Mouse (Mus musculus) retina, embryonic 14.5 days (tissue): ENCODE results near the gene Slc6a11.
A peak's percentile ranks its signal among the peaks of the same experiment; 100 is the strongest.

ENCODE experiments used
- DNase-seq: peaks from one replicate; pipeline ENCODE4 v3.0.0-alpha.2; 2015; ENCODE audit warnings: low spot score

The Slc6a11 gene

DNA sequence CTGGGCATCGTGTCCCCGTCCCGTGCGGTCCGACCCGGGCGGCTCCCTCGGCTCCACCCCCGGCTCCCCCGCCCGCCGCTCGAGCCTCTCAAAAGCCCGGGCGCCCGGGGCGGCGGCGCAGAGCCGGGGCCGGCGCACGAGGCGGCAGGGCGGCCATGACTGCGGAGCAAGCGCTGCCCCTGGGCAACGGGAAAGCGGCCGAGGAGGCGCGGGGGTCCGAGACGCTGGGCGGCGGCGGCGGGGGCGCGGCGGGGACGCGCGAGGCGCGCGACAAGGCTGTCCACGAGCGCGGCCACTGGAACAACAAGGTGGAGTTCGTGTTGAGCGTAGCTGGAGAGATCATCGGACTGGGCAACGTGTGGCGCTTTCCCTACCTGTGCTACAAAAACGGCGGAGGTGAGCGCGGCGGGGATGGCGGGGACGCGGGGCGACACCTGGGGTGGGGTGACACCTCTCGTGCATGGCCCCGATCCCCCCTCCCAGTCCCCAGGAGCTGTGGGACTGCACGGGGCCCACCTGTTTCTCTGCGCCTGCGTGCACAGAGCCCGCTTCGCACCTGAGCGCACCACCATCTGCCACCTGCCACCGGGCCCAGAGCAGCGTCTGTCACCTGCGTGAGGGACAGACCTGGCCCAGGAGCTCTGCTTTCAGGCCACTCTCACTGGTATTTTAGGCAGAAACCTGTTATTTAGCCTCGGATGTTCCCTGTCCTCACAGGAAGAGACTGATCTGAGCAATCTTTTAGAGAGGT, at the start of gene Slc6a11:
Slc6a11 (plus strand) TSS at position 120 of the 751 bp plus-strand sequence.
- peak; percentile 53 for DNase-seq

DNA sequence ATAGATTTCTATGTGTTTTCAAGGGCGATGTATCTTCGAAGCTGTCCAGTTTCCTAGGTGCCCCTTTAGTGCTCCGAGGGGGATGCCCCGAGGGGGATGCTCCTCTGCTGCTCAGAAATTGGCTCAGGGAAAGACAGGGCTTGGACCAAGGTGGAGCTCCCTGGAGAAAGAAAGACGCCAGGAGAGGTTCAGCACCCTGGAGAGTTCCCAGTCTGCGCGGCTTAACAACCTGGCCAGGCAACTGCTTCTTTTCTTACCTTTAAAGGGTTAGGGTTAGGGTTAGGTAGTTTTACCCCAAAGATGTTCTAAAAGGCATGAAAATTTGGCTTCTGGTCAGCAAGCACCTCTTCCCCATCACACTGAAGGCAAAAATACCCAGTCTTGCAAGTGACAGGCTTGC, 43.9 kb upstream of the Slc6a11 start:
- DNase-seq, result peak; percentile 77

DNA sequence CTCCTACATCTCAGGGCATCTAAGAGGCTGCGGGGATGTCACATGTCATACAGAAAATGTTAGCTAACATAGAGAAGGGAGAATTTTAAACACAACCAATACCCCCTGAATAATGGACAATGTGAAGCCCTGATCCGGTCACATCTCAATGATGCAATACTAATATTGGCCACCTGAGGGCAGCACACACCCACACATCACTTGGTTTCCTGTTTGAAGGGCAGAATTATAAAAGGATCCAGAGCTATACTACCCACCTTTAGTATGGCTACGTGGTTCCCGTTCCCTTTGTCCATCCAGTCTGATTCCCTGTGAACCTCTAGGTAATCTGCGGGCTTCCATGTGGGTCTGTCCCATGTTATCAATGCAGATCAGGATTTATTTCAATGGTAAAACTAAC, 41.4 kb upstream of the Slc6a11 start:
- peak; percentile 92 for DNase-seq

DNA sequence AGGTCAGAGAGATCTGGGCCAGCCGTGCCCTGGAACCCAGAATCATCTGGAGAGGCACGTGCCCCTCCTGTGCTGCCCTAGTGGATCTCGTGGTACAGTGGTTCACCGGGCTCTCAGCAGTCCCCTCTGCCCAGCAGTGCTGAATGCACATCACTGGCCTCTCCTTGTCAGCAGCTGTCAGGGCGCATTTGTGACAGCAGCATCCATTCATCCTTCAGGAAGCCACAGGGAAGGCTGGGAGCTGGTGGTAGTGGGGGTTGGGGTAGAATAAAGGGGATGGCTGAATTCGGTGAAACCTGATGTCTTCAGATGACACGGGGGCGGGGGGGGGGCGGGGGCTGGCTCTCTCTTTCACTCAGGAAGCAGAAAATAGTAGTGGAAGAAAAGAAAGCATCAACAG, 38.8 kb upstream of the Slc6a11 start:
- peak; percentile 63 for DNase-seq

DNA sequence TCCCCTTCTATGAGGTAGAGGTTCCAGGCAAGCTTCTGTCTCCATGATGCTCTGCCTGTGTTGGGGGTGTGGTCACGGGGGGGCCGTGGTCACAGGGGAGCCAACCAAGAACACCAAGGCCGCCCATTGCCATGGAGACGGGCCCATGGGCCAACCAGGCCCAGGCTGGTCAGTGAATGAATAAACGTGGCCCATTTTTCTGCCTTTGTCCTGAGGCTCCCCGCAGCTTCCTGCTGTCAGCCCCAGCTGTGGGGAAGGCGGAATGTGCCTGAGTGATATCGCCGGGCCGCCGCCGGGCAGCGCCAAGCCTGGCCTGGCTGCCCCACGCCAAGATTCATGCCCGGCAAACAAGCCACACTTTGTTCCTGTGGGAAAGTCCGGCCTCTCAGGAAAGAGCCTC, 36.8 kb upstream of the Slc6a11 start:
- peak; percentile 88 for DNase-seq

DNA sequence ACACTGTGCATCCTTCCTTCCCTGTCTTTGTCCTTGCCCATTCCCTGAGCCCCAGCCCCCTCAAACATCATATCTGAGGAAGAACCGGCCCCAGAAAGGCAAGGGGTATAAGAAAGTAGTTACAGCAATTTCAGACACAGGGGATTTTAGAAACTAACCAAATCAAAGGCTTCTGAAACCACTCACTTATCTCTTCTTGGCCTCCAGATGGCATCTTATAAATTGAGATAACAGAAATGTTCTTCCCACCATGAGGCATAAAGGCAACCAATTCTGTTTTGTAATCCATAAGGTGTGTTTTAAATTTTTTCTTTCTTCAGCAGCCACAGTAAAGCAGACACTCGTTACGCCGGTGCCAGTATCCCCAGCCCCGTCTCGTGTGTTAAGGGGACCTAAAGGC, 34.5 kb upstream of the Slc6a11 start:
- DNase-seq, result no peak

DNA sequence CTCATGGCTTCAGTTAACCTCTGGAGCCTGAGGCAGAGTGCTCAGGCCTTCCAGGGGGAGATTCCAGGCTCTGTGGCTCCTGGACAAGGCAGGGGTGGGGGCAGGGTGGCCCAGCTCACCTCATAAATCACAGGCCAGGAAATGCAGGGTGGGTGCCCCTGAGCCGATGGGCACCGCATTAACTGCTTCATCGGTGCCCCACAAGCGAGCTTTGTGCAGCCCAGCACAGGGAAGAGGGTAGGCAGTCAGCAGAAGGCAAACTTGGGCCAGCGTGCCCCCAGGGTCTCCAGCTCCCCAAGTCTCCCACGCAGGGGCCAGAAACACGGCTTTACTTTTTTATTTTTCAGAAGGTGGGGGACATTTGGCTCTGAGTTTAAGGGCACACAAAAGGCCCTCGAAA, 29.1 kb upstream of the Slc6a11 start:
- DNase-seq, result no peak

DNA sequence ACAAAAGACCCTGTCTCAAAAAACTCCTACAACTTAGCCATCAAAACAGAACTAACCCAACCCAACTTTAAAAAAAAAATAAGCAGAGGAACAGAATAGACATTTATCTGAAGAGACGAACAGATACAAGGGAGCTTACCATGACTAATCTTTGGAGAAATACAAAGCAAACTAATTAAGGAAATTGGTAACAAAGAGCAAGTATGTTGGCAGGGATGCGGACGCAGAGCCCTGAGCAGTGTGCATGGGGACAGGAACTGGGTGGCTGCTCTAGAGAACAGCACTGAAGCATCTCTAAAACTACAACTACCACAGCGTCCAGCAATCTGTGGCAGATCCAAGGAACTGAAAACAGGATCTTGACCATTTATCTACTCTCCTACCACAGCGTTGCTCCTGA, 11.5 kb upstream of the Slc6a11 start:
- DNase-seq, result peak; percentile 52

DNA sequence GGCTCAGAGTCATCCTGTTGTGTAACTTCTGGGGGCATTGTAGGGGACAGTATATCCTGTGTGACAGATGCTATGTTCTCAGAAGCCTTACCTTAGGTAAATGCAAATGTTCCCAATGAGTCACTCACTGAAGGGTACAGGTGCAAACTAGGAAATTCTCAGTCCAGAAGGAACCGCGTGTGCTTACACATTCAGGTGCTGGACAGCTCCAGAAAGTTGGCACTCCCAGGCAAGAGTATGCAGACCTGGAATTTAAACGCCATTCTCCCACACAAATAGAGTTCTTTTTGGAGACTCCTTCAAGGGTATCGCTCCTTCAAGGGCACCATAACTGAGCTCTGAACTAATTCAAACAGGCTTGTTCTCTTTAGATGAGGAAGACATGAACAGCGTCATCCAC, 5.5 kb upstream of the Slc6a11 start:
- DNase-seq, result no peak

DNA sequence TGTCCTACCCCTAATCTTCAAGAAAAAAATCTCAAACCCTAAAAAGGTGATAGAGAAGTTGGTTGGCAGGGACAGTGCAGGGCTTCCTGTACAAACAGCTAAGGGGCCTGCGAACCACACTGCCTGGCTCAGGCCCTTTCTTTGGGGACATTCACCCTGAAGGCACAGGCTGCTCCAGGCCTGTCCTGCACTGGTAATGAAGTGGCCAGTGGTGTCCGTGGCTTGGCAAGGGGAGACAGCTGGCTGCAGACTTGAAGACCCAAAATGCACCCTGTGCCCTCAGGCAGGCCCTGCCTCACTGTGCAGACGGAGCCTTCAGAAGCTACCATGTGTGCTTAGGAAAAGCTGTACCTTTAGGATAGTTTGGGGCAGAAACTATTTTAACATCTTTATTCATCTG, 1.4 kb downstream of the Slc6a11 start:
- no peak for DNase-seq

DNA sequence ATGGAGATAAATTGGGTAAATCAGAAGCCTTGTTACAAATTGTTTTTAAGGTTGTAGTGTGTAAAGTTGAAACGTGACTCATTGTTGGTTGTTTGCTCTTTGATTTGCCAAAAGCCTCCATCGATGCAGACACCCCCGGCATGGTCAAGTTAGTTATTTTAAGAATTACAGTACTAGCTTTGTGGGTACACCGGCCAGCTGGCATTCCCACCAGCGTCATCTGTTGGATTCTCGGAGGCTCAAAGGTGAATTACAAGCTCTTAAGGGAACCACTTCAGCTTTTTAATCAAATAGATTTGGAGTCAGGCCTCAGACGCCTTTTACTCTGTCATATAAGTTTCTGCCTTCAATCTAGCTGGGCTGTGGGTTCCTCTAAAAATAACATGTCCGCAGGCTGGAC, 1.9 kb downstream of the Slc6a11 start:
- no peak for DNase-seq

DNA sequence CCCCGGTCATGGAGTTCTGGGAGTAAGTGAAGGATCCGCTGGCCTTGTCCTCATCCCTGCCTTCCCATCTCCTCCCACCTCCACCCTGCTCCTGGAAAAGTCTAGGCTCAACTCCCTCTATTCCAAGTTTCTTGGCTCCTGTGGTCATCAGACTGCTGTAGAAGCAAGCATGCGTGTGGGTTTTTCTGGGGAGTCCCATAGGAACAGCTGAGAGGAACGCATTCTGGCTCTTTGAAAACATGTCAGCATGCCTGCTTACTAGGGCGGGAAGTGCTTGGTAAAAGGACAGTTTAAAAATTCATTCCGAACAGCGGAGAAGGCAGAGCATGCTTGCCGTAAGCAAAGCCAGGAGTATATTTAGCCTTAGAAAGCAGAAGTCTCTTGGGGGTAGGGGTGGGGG, 7.9 kb downstream of the Slc6a11 start:
- DNase-seq, result no peak

DNA sequence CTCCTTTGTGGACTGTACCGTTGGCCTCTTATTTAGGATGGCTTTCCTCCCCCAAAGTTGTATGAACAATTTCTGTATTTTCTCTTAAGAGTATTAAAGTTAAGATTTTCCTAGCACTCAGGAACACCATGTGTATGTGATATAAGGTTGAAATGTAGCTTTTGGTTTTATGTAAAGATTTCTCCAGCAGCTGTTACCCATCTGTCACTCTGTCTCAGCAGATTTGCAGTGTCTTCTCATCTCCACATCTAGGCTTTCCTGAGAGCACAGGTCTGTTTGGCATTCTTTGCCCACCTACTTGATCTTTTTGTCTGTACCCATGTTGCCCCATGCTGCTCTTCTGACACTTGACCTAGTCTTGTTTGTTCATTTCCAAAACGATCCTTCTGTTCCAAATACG, 10.4 kb downstream of the Slc6a11 start:
- DNase-seq, result no peak

DNA sequence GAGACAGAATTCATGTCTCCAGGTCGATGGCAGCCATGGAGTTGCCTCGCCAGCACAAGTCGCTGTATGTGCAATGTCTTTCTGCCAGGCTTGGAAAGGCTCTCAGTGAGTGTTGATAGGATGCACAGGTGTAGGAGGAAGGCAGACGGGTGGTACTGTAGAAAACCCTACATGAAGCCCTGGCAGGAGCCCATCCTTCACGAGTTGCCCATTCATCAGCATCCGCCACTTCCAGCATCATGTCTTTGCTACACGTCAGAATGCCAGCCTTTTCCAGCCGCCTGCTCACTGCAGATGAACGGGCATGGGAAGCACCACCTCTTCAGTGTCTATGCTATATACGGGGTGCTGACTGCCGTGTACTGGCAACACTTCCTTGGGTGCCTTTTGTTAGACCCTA, 11.4 kb downstream of the Slc6a11 start:
- DNase-seq, result no peak

DNA sequence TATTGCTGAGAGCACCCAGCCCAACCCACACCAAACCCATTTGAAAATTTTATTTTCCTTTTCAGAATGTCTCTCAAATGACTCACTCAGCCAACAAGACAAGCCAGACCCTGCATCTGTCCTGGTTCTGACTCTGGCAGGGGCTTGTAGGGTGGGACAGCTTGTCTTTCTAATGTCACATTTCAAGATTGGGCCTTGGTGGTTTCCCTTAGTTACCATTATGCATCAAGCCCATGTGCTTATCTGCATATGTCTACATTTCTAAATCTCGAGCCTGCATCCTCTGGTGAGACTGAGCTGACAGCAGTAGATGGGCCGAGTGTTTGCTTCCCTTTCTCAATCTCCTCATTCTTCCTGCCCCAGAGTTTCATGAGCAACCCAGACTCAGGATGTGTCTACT, 12.5 kb downstream of the Slc6a11 start:
- DNase-seq, result no peak

DNA sequence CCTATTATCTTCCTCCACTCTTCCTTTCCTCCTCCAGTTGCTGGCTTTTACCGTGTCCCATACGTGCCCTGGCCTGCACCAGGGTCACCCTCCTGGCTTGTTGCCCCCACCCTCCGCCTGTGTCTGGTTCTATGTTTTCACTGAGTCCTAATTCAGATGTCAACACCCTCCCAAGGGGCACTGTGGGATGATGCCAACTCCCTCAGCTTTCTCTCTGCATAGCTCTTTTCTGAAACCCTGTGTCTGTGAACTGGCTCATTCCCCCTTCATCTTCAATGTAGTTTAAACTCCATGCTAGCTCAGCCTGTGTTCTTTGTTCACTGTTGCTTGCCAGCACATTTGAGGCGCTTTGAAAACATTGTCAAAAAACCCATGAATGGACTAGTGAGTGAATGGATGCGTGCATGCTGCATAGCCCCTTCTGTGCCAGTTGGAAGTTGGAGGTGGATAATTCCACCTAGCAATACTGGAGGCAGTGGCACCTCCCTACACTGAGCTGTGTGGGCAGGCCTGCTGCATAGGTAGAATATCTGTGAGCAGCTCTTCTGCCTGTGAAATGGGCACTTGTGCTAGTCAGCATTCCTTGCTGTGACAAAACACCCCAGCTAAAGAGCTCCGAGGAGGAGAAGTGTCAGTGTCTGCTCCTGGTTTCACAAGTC, 13.5 kb downstream of the Slc6a11 start:
- DNase-seq, result no peak

DNA sequence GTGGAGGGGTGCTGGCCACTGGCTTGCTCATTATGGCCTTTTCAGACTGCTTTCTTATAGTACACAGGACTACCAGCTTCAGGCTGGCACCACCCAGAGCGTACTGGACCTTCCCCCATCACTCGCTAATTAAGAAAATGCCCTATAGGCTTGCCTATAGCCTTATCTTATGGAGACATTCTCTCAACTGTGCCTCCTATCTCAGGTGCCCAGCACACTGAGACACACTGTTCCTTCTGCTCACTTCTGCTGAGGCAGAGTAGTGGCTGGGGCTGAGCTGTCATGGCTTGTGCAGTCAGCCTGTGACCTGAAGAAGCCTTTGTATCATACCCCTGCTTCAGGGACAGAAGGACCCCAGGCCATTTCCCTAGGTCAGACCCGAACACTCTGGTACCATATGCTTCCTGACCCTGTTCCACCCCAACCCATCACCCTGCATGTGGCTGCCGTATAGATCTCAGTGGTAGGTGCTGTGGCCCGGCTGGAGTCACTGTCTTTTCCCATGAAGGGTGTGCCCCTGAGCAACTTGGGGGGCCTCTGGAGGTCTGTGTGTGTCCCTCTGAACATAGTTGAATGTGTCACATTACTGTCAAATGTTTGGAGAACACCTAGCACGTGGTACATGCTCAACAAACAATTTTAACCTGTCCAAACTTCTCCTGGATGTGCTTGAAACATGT, 14.7 kb downstream of the Slc6a11 start:
- DNase-seq, result no peak

DNA sequence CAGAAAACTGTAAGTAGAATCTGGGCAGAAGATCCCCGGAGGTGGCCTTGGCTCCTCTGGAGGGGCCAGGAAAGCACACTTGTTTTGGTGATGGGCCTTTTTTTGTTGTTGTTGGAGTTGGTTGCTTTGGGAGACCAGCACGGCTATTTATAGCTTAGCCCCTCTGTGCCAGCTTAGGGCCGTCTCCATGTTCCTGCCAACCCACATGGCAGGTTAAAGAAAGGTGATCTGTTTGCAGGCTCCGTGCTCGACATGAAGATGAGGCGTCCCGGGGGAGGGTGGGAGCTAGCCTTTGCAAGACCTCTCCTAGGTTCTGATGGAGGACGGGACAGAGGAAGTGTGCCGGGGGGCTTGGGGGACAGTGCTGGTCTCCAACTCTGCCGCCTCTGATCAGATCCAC, 24.7 kb downstream of the Slc6a11 start:
- no peak for DNase-seq

DNA sequence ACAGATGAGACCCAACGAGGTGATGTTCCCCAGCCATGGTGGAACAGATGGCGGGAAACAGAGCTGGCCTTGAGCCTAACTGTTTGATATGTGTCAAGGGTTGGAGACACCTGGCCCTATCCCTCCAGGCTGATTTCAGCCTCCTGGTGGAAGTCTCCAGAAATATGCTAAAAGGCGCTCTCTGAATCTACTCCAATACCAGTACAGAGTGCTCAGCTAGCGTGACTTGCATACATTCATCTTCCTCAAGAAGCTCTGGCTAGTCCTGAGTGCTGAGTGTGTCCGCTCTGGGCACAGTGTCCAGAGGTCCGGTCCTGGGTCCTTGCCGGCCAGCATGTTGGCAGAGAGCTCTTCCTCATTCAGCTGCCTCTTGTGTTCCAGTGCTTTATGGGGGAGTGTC, 27.8 kb downstream of the Slc6a11 start:
- no peak for DNase-seq

DNA sequence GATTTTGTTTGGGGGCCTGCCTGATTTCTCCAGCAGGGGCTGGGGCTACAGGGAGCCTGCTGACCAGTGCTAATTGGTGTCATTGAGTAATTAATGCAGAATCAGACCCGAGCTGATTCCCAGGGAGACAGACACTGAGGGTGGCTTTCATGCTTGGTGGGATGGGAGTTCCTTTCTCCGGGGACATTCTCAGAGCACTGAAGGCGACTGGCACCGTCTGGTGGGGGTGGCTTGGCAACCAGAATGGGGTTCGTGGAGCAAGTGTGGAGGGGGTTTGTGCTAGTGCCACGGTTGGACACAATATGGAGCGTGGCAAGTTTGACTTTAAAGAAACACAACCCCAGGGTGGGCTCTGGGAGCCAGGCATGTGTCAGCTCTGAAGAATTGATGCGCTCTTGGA, 29.7 kb downstream of the Slc6a11 start:
- no peak for DNase-seq

DNA sequence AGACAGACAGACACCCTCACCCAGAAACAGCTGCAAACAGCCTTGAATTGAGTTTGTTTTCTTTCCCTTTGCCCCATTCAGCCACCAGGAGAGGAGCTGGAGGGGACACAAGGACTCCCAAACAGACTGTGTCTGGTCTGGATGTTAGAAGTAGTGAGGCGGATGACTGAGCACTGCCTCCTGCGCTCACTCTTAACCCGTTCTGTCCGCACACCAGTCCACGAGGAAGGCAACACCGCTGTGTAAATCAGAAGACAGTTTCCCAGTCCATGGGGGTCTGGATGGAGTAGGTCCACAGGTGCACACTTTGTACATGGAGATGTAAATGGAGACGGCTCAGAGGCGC, 43.0 kb downstream of the Slc6a11 start:
- DNase-seq, result no peak

DNA sequence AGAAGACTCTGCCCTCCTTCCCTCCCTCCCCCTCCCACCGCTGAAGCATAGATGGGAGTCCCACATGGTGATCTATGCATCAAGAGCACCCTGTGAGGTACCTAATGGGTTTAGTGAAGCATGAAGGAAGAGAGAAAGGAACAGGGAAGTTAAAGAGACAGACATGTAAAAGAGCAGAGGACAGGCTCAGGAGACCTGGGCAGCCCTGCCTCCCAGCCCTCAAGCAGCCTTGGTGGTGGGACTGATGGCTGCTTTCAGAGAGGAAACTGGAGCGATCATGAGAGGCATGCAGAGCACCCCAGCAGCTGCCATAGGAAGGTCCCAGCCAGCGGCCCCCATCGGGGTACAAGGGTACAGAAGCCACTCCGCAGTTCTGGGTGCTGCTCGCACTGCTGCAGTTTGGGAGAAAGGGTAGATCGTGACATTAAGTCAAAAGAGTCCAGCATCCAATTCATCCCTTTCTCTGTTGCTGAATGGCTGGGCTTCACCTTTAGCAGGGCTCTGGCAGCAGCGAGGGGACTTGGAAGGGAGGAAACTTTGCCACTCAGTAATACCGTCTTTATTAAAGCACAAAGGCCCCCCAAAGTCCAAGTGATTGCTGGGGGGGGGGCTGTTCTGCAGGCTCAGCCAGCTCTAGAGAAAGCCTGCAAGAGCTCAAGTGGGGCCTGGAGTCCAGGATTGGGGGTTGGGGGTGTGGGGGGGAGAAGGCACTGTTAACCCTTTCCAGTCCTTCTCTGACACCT, 43.5 kb downstream of the Slc6a11 start:
- DNase-seq, result peak; percentile 61

DNA sequence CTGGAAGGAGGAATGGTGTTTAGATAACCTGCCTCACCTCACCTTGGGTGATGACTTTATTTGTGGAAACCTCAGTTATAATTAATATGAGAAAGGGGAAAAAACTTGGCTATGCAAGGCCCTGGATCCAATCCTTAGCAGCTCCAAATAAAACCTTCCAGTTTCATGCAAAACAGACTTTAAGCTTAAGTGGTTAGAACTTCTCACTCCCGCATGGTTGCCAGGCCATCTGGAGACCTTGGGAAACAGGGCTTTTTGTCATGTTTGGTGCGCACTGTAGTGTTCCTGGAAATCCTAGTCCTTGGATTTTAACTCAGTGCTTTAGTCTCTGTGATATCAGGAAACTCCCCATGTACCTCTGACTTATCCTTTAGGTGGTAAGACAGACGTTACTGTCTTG, 47.1 kb downstream of the Slc6a11 start:
- DNase-seq, result no peak
